Mouse (Mus musculus) gastrocnemius, postnatal 10 days (tissue): ENCODE results near the gene Gm10282. TPM values are rescaled to one million over a fixed set of nuclear protein-coding genes. Genes with fewer than 3 reads are reported as not detected.

Experiments used
- DNase-seq: peaks from one replicate; pipeline ENCODE4 v3.0.0; 2021; ENCODE audit warnings: mixed read lengths
- long read RNA-seq, 2 experiments: library from polyadenylated mRNA; stranded (forward); transcript quantifications; one replicate each; pipeline ENCODE4 v2.0.0; 2021
- total RNA-seq, 2 experiments: library from RNA; stranded (reverse); gene quantifications; 2 replicates each; pipeline ENCODE4 v1.2.3; 2021

Gene Gm10282
- total RNA-seq: 10 to 100 TPM; 14.2 to 15.8 TPM
- long read RNA-seq, experiment 1, partial matches to known transcripts: 0 of 2 reads
- long read RNA-seq, experiment 1, other reads (novel, unspliced or antisense): 0 of 2 reads
- long read RNA-seq, experiment 2, partial matches to known transcripts: 0 of 4 reads
- long read RNA-seq, experiment 2, other reads (novel, unspliced or antisense): 0 of 4 reads

GRCm38 (mm10) chr8:72305210-72305905 lies at the start of gene Gm10282:
Gene Gm10282, minus strand, starts transcription at chr8:72305260.
- no peak for DNase-seq

- no peak for DNase-seq
These were observed 49.2 kb upstream of the Gm10282 start for GRCm38 (mm10) chr8:72354272-72354671.

DNA sequence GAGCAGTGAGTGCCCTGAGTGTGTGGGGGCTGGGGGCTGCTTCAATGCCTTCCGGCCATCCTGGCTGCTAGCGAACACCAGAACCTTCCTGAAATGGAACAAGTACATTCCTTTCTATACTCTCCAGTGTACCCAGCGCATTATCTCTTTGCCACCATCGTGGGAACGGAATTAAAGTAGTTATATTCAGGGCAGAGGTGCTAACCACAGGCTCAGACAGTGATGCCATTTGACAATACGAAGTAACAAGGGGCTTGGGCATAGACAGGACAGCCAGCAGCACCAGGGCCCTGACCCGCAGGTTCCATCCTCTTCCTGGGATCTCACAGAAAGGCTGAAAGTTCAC lies 48.6 kb upstream of the Gm10282 start:
- no peak for DNase-seq

DNA sequence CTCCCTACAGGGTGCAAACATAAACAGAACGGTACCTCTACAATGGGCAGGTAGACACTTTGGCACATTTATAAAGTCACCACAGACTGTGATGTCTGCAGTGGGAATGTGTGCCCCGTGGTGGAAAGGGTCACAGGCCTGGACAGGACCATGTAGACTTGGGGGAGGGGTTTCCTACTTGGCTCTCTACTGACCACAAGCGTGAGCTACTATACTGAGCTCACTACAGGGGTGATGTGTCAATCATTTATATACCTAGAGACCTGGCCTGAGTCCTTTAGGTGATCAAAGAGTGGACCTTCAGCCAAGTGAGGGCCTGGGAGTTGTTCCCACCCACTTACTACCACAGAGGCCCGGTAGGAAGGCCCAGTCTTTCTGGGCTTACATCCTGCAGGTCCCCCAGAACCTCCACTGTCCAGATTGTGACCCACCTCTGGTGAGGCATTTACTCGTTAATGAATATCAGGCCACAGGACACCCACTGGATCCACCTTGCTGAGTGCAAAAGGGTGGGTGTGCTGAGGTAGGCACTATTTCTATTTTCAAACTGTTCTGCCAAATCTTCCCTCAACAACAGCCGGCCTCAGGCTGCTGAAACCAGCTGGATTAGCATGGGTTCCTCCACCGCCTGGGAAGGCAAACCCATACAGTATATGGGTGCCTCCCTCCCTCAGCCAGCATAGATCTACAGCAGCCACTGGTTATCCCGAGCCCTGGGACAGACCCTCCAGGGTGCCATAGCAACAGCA lies 48.1 kb upstream of the Gm10282 start:
- DNase-seq: no peak

DNA sequence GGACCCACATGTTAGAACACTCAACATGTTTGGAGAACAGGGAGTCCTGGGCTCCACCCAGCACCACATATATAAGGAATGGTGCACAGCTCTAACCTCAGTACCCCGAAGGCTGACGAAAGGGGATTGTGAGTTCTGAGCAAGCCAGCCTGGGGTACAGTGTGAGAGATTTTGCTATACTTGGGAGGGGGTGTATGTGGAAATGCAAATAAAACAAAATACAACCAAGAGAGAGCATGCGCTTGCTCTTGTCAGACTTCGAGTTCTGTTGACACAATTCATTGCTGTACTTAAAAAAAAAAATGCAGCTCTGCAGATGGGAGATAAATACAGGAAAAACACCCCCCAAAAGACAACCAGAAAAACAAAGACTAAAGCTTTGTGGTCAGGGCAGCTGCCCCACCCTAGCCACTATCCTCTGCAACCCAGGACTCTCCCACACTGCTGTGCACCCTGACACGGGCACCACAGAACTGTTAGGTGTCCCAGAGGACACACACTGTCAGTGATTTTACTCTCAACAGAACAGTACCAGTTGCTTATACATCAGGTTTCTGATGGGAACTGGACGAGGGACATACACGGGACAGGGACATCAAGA lies 46.4 kb upstream of the Gm10282 start:
- no peak for DNase-seq

DNA sequence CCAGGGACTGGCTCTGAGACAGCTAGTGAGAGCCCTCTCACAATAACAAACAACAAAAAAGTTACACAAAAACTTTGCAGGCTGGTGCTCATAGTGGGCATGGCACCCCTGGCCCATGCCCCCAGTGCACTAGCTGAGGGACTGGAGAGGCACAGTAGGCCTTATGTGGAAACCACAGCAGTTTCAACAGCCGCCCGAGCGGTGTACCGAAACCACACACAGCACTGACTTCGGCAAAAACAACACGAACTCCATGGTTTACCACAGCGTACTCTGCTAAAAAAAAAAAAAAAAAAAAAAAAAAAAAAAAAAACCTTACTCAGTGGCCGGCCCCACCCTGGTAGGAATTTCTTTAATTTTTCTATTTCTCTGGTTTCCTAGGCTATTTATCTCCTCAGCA lies 45.7 kb upstream of the Gm10282 start:
- DNase-seq: no peak

- no peak for DNase-seq
These were observed 44.8 kb upstream of the Gm10282 start for GRCm38 (mm10) chr8:72349838-72350237.

DNA sequence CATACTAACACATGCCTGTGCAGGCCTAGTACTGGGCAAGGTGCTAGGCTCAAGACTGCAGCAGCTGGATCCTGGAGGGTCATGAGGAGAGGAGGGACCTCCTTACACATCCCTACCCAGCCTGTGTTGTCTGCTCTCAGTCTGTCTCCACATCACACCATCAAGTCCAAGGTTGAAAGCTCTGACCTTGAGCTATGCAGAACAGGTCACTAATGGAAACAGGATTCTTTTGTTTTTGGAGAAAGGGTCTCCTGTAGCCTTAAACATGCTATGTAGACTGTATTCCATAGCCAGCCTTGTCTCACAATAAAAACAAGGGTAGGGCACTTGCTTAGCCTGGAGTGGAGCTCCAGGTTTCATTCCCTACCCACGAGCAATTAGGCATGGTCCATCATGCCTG lies 43.9 kb upstream of the Gm10282 start:
- DNase-seq: no peak

DNA sequence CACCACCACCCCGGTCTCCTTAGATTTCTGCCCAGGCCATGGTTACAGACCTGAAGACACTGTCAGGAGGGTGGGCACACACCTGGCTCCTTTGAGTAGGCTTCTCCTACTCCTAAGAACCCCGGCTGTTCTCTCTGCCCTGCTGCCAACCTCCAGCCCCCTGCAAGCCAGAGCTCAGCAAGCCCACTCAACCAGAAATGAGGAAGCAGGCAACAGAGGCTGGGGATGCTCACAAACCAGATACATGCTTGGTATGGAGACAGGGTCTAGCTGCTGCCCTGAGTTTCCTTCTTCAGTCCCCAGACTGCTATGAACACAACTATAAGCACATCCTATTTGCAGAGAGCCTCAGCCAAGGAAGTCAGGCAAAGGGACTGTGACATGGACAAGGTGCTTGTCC lies 43.1 kb upstream of the Gm10282 start:
- no peak for DNase-seq

DNA sequence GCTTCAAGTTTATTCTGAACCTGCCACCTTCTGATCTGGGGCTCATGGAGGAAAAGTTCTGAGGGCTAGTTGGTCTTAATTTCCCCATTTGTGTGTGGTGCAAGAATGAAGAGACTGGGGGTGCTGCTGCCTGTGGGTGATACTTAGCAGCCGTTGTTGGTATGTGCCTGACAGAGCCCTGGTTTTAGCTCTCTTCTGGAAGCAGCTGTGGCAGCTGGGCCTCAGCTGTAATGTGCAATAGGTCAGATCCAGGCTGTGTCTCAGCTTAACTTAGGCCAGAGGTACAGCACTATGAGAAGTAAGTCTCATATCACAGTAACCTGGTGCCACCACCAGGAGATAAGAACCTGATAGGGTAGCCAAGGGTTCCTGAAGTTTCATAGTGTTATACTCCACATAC lies 42.5 kb upstream of the Gm10282 start:
- no peak for DNase-seq

DNA sequence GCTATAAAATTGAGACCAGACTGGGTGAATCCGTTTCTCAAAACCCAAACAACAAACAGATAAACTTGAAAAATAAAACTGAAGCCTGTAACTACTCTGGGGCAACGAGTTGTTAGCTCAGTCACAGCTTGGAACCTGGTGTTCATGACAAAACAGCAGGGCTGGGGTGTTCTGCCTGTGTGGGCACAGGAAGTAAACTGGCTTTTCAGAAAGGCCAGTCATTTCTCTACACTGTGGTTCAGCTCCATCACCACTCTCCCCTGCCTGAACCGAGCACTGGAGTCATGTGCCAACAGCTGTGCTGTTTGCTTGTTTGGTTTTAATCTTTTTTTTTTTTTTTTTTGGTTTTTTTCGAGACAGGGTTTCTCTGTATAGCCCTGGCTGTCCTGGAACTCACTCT lies 38.7 kb upstream of the Gm10282 start:
- DNase-seq: no peak

DNA sequence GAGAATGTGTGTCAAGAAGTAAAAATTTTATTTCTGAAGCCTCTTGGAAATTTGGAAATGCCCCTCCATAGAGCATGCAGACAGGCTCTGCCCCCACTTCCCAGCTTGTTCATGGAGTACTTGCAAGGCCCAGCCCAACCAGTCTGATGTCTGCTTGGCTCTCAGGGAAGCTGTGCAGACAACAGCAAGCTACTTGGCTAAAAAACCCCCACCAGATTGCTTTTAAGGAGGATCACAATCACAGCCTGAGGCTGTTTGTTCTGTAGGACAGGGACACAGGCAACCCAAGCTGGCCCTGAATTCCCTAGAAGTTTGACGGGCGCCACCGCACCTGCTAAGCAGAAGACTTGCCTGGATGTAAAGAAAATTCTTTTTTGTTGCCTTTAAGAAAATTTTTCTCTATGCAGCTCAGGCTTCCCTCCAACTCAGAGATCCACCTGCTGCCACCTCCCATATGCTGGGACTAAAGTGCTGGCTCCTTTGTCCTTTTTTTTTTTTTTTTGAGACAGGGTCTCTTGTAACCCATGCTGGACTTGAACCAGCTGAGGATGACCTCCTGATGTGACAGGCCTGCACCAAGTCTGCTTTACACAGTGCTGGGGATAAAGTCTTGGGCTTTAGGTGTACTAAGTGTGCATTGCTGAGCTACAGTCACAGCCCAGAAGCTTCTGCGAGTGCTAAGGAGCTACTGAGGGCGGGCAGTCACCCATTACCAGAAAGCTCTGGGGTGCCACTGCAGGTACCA lies 37.7 kb upstream of the Gm10282 start:
- no peak for DNase-seq

GRCm38 (mm10) chr8:72337034-72337433 lies 32.0 kb upstream of the Gm10282 start:
- DNase-seq: no peak

- DNase-seq: no peak
These were observed 31.2 kb upstream of the Gm10282 start for GRCm38 (mm10) chr8:72336273-72336672.

GRCm38 (mm10) chr8:72334144-72334641 lies 29.1 kb upstream of the Gm10282 start:
- DNase-seq: no peak

DNA sequence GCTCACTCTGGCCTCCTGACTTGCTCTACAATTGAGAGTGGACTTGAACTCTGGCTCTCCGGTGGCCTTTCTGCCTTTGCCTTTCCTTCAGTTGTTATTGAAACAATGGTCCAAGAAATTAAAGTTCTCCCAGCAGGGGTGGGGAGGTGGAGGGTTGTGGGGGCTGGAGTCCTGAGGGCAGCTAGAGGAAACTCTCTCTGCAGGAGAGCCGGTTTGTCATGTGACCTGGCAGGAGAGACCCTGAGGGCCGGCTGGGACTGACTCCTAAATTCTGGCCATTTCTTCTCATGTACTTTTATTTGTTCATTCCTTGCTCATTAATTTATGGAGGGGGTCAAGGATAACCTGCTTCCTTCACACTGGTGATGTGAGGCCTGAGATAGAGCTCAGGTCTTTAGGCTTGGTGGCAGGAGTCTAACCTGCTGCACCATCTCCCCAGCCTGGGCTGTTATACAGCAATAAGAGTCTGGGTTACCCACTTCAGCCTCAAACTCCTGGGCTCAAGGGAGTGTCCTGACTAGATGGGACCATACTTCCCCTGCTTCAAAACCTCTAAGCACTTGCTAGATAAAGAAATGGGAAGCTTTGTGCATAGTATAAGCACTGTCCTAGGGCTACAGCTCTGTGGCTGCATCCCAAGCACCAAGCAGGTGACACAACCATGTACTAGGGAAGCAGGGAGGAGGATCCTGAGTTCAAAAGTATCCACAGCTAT lies 28.5 kb upstream of the Gm10282 start:
- DNase-seq: no peak

DNA sequence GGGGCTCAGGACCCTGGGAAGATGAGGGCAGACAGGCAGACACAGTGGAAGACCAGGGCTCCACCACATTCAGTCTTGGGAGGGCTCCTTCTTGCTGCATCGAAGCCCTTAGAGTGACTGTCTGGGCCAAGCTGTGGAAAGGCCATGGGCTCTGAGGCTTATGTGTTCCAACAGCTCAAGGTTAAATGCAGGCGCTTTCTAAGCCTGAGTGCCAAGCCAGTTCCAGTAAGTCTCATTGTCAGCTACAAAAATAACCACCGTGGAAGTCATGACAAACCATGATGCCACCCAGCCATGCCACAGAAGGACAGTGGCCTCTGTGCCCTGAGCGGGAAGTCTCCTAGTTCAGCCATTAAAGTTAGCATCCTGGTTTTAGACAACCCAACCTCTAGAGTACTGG lies 26.6 kb upstream of the Gm10282 start:
- no peak for DNase-seq

DNA sequence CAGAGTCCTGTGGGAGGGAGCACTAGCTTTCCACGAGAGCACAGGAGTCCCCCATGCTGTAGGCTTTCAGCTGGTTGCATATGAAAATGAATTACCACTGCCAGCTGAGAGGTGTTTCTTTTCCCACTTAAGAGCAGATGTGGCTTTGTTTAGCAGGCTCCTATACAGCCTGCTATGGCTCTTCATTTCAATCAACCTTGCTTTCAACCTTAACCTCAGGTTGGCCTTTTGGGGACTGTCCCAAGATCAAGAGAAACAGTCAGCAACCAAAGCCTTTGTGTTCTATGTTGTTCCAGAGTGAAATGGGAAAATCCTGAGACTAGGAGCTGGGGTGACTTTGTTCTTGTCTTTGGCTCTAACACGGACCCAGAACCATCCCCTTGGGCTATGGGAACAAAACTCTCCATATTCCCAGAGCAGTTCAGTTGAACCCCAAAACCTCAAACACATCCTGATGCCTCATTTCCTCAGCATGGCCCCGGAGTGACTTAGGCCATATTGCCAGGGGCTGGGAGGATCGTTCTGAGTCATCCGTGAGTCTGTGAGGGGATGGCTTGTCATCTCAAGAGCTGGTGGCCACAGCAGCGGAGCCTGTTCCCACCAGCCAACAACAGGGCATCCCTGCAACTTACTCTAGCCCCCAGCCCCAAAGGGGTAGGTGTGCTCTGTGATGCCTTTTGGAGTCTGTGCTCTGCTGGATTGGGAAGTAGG lies 25.9 kb upstream of the Gm10282 start:
- DNase-seq: no peak

DNA sequence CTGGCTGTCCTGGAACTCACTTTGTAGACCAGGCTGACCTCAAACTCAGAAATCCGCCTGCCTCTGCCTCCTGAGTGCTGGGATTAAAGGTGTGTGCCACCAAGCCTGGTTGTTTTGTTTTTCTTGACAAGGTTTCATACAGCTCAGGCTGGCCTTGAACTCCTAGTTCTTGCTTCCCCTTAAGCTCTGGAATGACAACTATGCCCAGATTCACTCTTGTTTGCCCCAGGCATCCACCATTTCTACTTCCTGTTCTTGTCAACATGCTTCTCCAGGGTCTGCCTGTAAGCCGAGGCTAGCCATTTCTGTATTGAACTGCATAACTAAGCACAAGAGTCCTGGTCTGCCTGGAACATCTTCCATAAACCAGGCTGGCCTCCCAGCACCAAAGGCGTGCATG lies 24.1 kb upstream of the Gm10282 start:
- no peak for DNase-seq

- DNase-seq: no peak
These were observed 19.6 kb upstream of the Gm10282 start for GRCm38 (mm10) chr8:72324708-72325107.
